Mouse (Mus musculus) stomach, postnatal 0 days (tissue): Measurements from ENCODE around the gene Spata48.

Experiments
- CTCF ChIP-seq: IDR thresholded peaks from 2 replicates; pipeline ENCODE4 v1.5.1; 2016; ENCODE audit warnings: antibody characterized with exemption, low read depth, mild to moderate bottlenecking, moderate library complexity
- EP300 ChIP-seq: optimal IDR thresholded peaks from 2 replicates; pipeline ENCODE3; 2016; ENCODE audit warnings: antibody characterized with exemption

GRCm38 (mm10) chr11:11555563-11555962 lies 93.7 kb downstream of the Spata48 start:
- TF ChIP-seq CTCF (no peak), EP300 (no peak)
